Mouse (Mus musculus): Measurements from ENCODE around the gene Bcl2l1. TPM values are rescaled to one million over a fixed set of nuclear protein-coding genes. Genes with fewer than 3 reads are reported as not detected.

Bcl2l1 gene
- polyA plus RNA-seq, 1 experiment from 2014 or later, result 138 TPM

DNA sequence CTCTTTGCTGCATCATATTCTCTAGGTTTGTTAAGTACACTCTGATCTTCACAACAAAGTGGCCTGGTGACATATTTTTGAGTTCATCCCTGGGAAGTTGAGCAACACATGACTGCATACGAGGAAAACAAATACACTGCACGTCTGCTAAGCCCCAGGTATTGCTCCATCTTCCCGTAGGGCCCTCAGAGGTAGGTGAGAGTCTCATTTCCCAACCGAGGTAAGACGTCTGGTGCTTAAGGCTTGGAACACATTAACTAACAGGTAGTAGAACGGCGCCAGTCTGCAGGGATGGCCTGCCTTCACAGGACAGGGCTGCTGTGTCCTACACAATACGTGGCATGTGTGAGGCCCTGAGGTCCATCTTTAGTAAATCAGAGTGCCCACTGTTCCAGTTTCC is 46.9 kb downstream of the Bcl2l1 start:
- Histone ChIP-seq H3K4me1 (ENCODE audit: control insufficient read depth, insufficient read depth, low read depth, low read length) (peaks cover 5% of the 10 kb centered on the region), H3K4me3 (ENCODE audit: low read length) (no peak overlapping the region), H3K27ac (ENCODE audit: low read depth, low read length) (peak overlapping the region; percentile 36; the same call in 1 of the 2 replicates), H3K9me3 (ENCODE audit: control insufficient read depth, low read length) (no peaks in the 10 kb centered on the region), H3K27me3 (replicated peaks; ENCODE audit: control insufficient read depth, insufficient read depth, low read length) (no peaks in the 10 kb centered on the region), H3K4me2 (ENCODE audit: low read length) (no peak overlapping the region), H3K36me3 (ENCODE audit: control insufficient read depth, insufficient read depth, low read length) (peaks cover 17% of the 10 kb centered on the region), H3K9ac (ENCODE audit: low read depth, low read length) (no peak overlapping the region)
- WGBS, result 95% methylated on average over 8 of the region's 8 CpGs
- no peak for ATAC-seq

DNA sequence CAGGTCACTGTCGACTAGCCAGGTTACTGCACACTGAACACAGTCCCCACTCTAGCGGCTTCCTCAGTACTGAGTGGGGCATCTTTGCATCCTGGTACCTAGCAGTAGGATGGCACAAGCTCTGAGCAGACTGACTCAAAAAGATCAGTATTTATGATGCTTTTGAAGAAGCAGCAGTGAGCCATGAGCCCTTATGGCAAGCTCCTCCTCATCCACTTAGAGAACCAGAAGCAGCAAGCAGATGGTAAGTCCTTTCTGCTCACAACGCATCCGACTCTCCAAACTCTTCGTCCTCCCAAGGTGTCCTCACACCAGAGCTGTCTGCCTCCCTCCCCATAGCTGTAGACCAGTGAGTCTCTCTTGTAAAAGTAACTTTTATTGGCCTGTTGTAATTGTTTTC is 48.3 kb downstream of the Bcl2l1 start:
- no peak overlapping the region for H3K27ac ChIP-seq (ENCODE audit: low read depth, low read length)
- H3K9ac ChIP-seq (ENCODE audit: low read depth, low read length), result no peak overlapping the region
- no peak overlapping the region for H3K4me3 ChIP-seq (ENCODE audit: low read length)
- 94% methylated on average over 5 of the region's 5 CpGs for WGBS
- H3K27me3 ChIP-seq (replicated peaks; ENCODE audit: control insufficient read depth, insufficient read depth, low read length), result no peaks in the 10 kb centered on the region
- no peak for ATAC-seq
- no peak overlapping the region for H3K4me2 ChIP-seq (ENCODE audit: low read length)
- no peaks in the 10 kb centered on the region; the same call in 1 of the 2 replicates for H3K4me1 ChIP-seq (ENCODE audit: control insufficient read depth, insufficient read depth, low read depth, low read length)
- H3K36me3 ChIP-seq (ENCODE audit: control insufficient read depth, insufficient read depth, low read length), result peaks cover 17% of the 10 kb centered on the region
- H3K9me3 ChIP-seq (ENCODE audit: control insufficient read depth, low read length), result no peaks in the 10 kb centered on the region

DNA sequence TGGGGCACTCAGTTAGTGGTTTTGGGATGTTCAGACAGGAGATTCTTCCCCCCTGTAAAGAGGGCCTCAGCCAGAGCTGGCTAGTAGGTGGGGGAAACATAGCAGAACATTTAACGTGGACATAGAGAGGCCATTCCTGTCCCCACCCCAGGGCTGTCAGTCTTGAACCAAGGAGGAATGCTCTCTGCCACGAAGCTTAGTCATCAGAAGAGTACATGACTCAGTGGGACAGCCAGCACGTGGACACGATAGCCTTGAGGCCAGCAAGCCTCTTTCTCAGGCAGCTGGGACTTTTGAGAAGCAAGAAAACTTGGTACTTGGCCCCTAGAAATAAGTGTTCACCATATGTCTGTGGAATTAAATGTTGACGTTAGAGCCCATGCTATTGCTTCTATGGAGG is 48.9 kb downstream of the Bcl2l1 start:
- 94% methylated on average over 5 of the region's 5 CpGs for WGBS

DNA sequence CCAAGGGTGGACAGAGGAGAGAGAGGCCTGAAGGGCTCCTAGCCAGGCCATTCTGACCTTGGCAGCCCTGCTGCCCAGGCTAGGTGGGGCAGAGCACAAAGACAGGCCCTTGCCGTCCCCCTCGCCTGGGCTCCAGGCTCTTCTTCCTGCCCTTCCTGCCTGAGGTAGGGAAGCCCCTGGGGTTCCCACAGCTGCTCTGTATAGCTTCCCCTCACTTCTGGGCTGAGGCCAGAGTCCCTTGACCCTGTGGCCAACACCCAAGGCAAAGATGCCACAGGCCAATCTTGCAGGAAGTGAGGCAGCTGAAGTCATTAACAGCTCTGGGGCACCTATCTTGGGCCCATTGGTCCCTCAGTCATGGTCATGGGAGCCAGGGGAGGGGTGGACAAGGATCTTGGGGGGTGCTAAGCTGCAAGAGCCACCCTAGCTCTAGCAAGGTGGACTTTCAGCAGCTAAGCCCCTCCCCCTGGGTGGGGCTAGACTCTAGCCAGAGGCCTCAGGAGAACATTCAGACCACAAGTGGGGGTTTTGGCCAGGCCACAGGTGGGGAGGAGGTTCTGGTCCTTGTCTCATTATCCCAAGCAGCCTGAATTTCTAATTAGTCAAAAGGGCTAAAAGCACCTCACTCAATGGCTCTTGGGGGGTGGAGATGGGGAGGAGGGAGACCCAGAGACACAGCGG is 50.4 kb downstream of the Bcl2l1 start:
- ATAC-seq, result no peak
- H3K4me3 ChIP-seq (ENCODE audit: low read length), result no peak overlapping the region
- no peaks in the 10 kb centered on the region for H3K9me3 ChIP-seq (ENCODE audit: control insufficient read depth, low read length)
- no peaks in the 10 kb centered on the region; the same call in 1 of the 2 replicates for H3K4me1 ChIP-seq (ENCODE audit: control insufficient read depth, insufficient read depth, low read depth, low read length)
- 65% methylated on average over 3 of the region's 3 CpGs for WGBS
- H3K4me2 ChIP-seq (ENCODE audit: low read length), result no peak overlapping the region
- H3K27me3 ChIP-seq (replicated peaks; ENCODE audit: control insufficient read depth, insufficient read depth, low read length), result no peaks in the 10 kb centered on the region
- peaks cover 17% of the 10 kb centered on the region for H3K36me3 ChIP-seq (ENCODE audit: control insufficient read depth, insufficient read depth, low read length)
- no peak overlapping the region for H3K9ac ChIP-seq (ENCODE audit: low read depth, low read length)
- no peak overlapping the region for H3K27ac ChIP-seq (ENCODE audit: low read depth, low read length)

More for the DNA sequence above, 48.9 kb downstream of the Bcl2l1 start:
- Histone ChIP-seq H3K4me3 (ENCODE audit: low read length) (no peak overlapping the region), H3K36me3 (ENCODE audit: control insufficient read depth, insufficient read depth, low read length) (peaks cover 17% of the 10 kb centered on the region), H3K9ac (ENCODE audit: low read depth, low read length) (no peak overlapping the region), H3K4me2 (ENCODE audit: low read length) (no peak overlapping the region), H3K27ac (ENCODE audit: low read depth, low read length) (no peak overlapping the region), H3K9me3 (ENCODE audit: control insufficient read depth, low read length) (no peaks in the 10 kb centered on the region), H3K27me3 (replicated peaks; ENCODE audit: control insufficient read depth, insufficient read depth, low read length) (no peaks in the 10 kb centered on the region), H3K4me1 (ENCODE audit: control insufficient read depth, insufficient read depth, low read depth, low read length) (no peaks in the 10 kb centered on the region; the same call in 1 of the 2 replicates)
- ATAC-seq, result no peak

DNA sequence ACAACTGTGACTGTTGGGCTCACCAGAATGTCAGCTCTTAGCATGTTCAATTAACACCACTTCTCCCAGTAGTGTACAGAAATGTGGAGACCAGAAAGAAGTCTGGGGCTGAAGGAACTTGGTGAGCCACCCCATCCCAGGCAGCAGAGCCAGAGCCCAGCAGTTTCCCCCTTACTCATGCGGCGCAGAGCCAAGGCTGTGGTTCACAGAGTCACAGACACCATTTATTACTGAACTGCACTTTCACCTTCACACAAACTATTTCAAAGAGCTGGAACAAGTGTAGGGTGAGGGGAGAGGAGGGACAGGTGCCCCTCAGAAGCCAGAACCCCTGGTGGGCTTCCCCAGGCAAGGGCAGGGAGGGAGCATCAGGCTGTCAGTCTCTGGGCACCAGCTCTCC is 51.1 kb downstream of the Bcl2l1 start:
- H3K27me3 ChIP-seq (replicated peaks; ENCODE audit: control insufficient read depth, insufficient read depth, low read length), result no peaks in the 10 kb centered on the region
- no peak overlapping the region for H3K4me2 ChIP-seq (ENCODE audit: low read length)
- 97% methylated on average over 2 of the region's 2 CpGs for WGBS
- H3K4me3 ChIP-seq (ENCODE audit: low read length), result no peak overlapping the region
- H3K27ac ChIP-seq (ENCODE audit: low read depth, low read length), result no peak overlapping the region
- no peaks in the 10 kb centered on the region for H3K9me3 ChIP-seq (ENCODE audit: control insufficient read depth, low read length)
- no peak for ATAC-seq
- no peak overlapping the region for H3K9ac ChIP-seq (ENCODE audit: low read depth, low read length)
- H3K36me3 ChIP-seq (ENCODE audit: control insufficient read depth, insufficient read depth, low read length), result peaks cover 17% of the 10 kb centered on the region
- no peaks in the 10 kb centered on the region; the same call in 1 of the 2 replicates for H3K4me1 ChIP-seq (ENCODE audit: control insufficient read depth, insufficient read depth, low read depth, low read length)

DNA sequence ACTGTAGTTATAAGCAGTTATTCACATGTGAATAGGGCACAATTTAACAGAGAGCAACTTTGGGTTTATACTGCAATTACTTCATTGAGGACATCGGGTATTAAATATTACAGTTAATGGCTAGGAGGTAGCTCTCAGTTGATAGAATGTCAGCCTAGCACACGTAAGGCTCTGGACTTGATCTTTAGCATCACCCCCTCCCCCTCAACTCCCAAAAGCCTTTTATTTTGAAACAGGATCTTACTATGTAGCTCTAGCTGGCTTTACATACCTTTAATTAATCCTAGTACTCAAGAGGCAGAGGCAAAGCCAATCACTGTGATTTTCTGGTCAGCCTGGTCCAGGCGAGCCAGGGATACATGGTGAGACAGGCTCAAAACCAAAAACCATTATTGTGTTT is 54.4 kb downstream of the Bcl2l1 start:
- Histone ChIP-seq H3K36me3 (ENCODE audit: control insufficient read depth, insufficient read depth, low read length) (peaks cover 17% of the 10 kb centered on the region), H3K4me2 (ENCODE audit: low read length) (no peak overlapping the region), H3K9ac (ENCODE audit: low read depth, low read length) (no peak overlapping the region), H3K4me1 (ENCODE audit: control insufficient read depth, insufficient read depth, low read depth, low read length) (no peaks in the 10 kb centered on the region), H3K4me3 (ENCODE audit: low read length) (no peak overlapping the region), H3K27ac (ENCODE audit: low read depth, low read length) (no peak overlapping the region), H3K9me3 (ENCODE audit: control insufficient read depth, low read length) (no peaks in the 10 kb centered on the region), H3K27me3 (replicated peaks; ENCODE audit: control insufficient read depth, insufficient read depth, low read length) (no peaks in the 10 kb centered on the region)
- 92% methylated on average over 3 of the region's 3 CpGs for WGBS
- ATAC-seq, result no peak

DNA sequence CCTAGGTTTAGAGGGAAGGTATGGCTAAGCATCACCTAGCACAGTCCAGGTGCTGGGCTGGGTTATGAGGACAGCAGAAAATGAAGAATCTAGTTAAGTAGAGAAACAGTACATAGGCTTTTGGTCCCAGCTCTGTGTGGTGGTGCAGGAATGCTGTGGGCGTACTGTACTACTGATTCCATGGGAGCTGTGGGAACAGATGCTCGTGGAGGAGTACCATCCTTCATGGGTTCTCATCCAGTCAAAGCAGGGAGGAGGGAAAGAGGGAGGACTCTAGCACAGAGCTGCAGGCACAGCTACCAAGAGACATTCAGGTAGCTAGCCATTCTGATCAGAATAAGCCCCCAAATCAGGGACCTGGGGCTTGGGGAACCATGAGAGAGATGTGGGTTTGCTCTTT is 55.1 kb downstream of the Bcl2l1 start:
- peaks cover 12% of the 10 kb centered on the region for H3K36me3 ChIP-seq (ENCODE audit: control insufficient read depth, insufficient read depth, low read length)
- no peaks in the 10 kb centered on the region for H3K27me3 ChIP-seq (replicated peaks; ENCODE audit: control insufficient read depth, insufficient read depth, low read length)
- no peak overlapping the region for H3K9ac ChIP-seq (ENCODE audit: low read depth, low read length)
- no peak overlapping the region for H3K27ac ChIP-seq (ENCODE audit: low read depth, low read length)
- H3K4me2 ChIP-seq (ENCODE audit: low read length), result no peak overlapping the region
- ATAC-seq, result no peak
- 88% methylated on average over 2 of the region's 2 CpGs for WGBS
- no peak overlapping the region for H3K4me3 ChIP-seq (ENCODE audit: low read length)
- no peaks in the 10 kb centered on the region for H3K4me1 ChIP-seq (ENCODE audit: control insufficient read depth, insufficient read depth, low read depth, low read length)
- no peaks in the 10 kb centered on the region for H3K9me3 ChIP-seq (ENCODE audit: control insufficient read depth, low read length)

DNA sequence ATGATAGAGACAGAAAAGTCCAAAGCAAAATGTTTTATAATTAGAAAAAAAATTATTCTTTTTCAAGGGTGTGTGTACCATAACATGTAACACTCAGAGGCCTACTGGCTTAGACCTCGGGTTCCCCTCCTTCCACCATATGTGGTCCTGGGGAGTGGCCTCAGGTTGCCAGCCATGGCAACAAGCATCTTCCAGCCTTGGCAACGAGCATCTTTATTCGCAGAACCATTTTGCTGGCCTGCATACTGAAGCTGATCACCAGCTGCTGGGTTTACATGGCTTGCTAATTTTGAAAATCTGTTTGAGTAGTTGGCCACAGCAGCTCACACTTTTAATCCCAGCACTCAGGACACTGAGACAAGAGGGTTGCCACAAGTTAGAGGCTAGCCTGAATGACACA is 55.5 kb downstream of the Bcl2l1 start:
- Histone ChIP-seq H3K36me3 (ENCODE audit: control insufficient read depth, insufficient read depth, low read length) (peaks cover 8% of the 10 kb centered on the region), H3K9me3 (ENCODE audit: control insufficient read depth, low read length) (no peaks in the 10 kb centered on the region), H3K4me3 (ENCODE audit: low read length) (no peak overlapping the region), H3K4me2 (ENCODE audit: low read length) (no peak overlapping the region), H3K4me1 (ENCODE audit: control insufficient read depth, insufficient read depth, low read depth, low read length) (no peaks in the 10 kb centered on the region), H3K27ac (ENCODE audit: low read depth, low read length) (no peak overlapping the region), H3K27me3 (replicated peaks; ENCODE audit: control insufficient read depth, insufficient read depth, low read length) (no peaks in the 10 kb centered on the region), H3K9ac (ENCODE audit: low read depth, low read length) (no peak overlapping the region)
- 75% methylated on average over 3 of the region's 3 CpGs for WGBS
- ATAC-seq, result no peak

DNA sequence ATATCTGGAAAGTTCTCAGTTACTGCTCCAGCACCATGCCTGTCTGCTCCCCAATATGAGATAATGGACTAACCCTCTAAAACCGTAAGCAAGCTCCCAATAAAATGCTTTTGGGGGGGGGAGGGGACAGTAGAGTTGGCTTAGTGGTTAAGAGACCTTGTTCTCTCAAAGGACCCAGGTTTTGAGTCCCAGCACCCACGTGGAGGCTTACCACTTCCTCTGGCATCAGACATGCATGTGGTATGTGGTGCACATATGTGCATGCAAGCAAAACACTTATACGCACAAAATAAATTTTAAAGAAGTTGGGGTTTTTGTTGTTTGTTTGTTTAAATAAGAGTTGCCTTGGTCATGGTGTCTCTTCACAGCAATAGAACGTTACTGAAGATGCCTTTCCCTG is 56.2 kb downstream of the Bcl2l1 start:
- Histone ChIP-seq H3K36me3 (ENCODE audit: control insufficient read depth, insufficient read depth, low read length) (peaks cover 1% of the 10 kb centered on the region), H3K9me3 (ENCODE audit: control insufficient read depth, low read length) (no peaks in the 10 kb centered on the region), H3K4me3 (ENCODE audit: low read length) (no peak overlapping the region), H3K4me2 (ENCODE audit: low read length) (no peak overlapping the region), H3K4me1 (ENCODE audit: control insufficient read depth, insufficient read depth, low read depth, low read length) (no peaks in the 10 kb centered on the region), H3K27ac (ENCODE audit: low read depth, low read length) (no peak overlapping the region), H3K27me3 (replicated peaks; ENCODE audit: control insufficient read depth, insufficient read depth, low read length) (no peaks in the 10 kb centered on the region), H3K9ac (ENCODE audit: low read depth, low read length) (no peak overlapping the region)
- no peak for ATAC-seq
- WGBS, result 91% methylated on average over 4 of the region's 4 CpGs
